Mouse (Mus musculus) lung, embryonic 16.5 days (tissue): ENCODE measurements at regions not wholly inside any gene's neighbourhood (a gene's known extent, or its start where the extent isn't known, plus 50 kb on each side); places are given as distances from the start of the nearest gene placed in this dataset. TPM values are rescaled to one million over a fixed set of nuclear protein-coding genes. Genes with fewer than 3 reads are reported as not detected.

ENCODE experiments used
- ATAC-seq: fragments of 200-750 bp; cut with Nextera tagmentation; 2 replicates; pipeline ENCODE4 v1.8.0; 2017; ENCODE audit warnings: low read depth, mild to moderate bottlenecking, moderate library complexity
- H3K27ac ChIP-seq: fragments of 300-500 bp; sonication (generic); 2 replicates; pipeline ENCODE4 v1.5.1; 2014; ENCODE audit warnings: mild to moderate bottlenecking, control low read depth, low read length
- H3K27me3 ChIP-seq: fragments of 300-500 bp; sonication (generic); 2 replicates; pipeline ENCODE4 v1.6.1; 2014; ENCODE audit warnings: low read depth, low read length, mixed read lengths; ENCODE audit not compliant: control insufficient read depth, insufficient read depth
- H3K36me3 ChIP-seq: fragments of 300-500 bp; sonication (generic); 2 replicates; pipeline ENCODE4 v1.6.1; 2014; ENCODE audit warnings: low read length; ENCODE audit not compliant: control insufficient read depth, insufficient read depth
- H3K4me1 ChIP-seq: fragments of 300-500 bp; sonication (generic); replicated peaks from 2 replicates; pipeline ENCODE4 v1.6.1; 2014; ENCODE audit warnings: low read length, mixed read lengths; ENCODE audit not compliant: control insufficient read depth, insufficient read depth
- H3K4me2 ChIP-seq: fragments of 300-500 bp; sonication (generic); 2 replicates; pipeline ENCODE4 v1.6.1; 2014; ENCODE audit warnings: low read depth, low read length, control low read depth
- H3K4me3 ChIP-seq: fragments of 300-500 bp; sonication (generic); 2 replicates; pipeline ENCODE4 v1.5.1; 2014; ENCODE audit warnings: mild to moderate bottlenecking, low read length, control low read depth
- H3K9ac ChIP-seq: fragments of 300-500 bp; sonication (generic); 2 replicates; pipeline ENCODE4 v1.6.1; 2014; ENCODE audit warnings: low read length, control low read depth
- H3K9me3 ChIP-seq: fragments of 300-500 bp; sonication (generic); 2 replicates; pipeline ENCODE4 v1.6.1; 2016; ENCODE audit warnings: low read length; ENCODE audit not compliant: control insufficient read depth
- WGBS: fragments of 180-500 bp; shearing (Covaris S2); extraction: QIAGEN DNeasy Blood & Tissue Kit; methylation state at CpG from one replicate; pipeline ENCODE4 v1.1.7; 2014; 5-methylcytosine and 5-hydroxymethylcytosine counted together
- microRNA-seq: library from miRNA; unstranded; fragments of <30 nt; microRNA quantifications from one replicate; pipeline ENCODE4, GENCODE M21; 2016

DNA sequence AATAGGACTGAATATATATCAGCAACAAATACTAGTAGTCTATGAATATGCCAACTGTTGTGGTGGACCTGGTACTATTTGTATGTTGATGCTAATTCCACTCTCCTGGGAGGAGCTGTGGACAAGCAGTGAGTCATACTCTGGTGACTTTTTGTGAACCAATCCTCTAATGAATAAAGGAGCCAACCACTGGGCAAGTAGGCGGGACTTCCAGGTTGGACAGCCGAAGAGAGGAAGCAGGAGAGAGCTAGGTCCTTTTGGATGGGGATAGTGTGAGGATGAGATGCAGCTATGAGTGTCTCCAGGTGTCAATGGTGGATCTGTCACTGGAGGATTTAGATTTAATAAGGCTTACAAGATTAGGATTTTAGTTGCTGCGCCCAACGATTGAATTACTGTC, 64.8 kb upstream of the Med14 start:
- ATAC-seq: no peak
- Histone ChIP-seq H3K9me3 (no peaks in the 10 kb centered on the region), H3K9ac (no peak overlapping the region), H3K4me2 (no peak overlapping the region), H3K4me1 (no peaks in the 10 kb centered on the region), H3K27ac (no peak overlapping the region), H3K27me3 (no peaks in the 10 kb centered on the region; the same call in 1 of the 2 replicates), H3K4me3 (no peak overlapping the region), H3K36me3 (no peaks in the 10 kb centered on the region)
- WGBS: 91% methylated on average over 4 of the region's 4 CpGs

DNA sequence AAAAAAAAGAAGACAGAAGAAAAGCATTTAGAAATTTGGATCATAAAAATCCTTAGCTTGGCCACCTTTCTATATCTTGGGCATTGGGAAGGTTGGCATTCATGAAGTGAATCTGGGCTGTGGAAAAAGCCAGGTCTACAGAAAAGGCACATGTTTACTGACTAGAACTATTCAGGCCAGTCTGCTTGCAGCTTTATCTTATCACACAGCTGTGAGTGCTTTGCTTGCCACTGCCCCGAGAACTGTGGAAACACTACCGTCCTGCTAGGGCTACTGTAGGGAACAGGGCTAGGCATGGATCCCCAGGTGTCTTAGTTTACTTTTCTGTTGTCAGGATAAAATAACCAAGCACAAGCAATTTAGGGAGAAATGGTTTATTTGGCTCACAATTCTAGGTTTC, 63.4 kb upstream of the Med14 start:
- Histone ChIP-seq H3K27ac (no peak overlapping the region), H3K27me3 (no peaks in the 10 kb centered on the region; the same call in 1 of the 2 replicates), H3K4me1 (no peaks in the 10 kb centered on the region), H3K9ac (no peak overlapping the region), H3K4me3 (no peak overlapping the region), H3K4me2 (no peak overlapping the region), H3K36me3 (no peaks in the 10 kb centered on the region), H3K9me3 (no peaks in the 10 kb centered on the region)
- 36% methylated on average over 2 of the region's 2 CpGs for WGBS
- no peak for ATAC-seq

DNA sequence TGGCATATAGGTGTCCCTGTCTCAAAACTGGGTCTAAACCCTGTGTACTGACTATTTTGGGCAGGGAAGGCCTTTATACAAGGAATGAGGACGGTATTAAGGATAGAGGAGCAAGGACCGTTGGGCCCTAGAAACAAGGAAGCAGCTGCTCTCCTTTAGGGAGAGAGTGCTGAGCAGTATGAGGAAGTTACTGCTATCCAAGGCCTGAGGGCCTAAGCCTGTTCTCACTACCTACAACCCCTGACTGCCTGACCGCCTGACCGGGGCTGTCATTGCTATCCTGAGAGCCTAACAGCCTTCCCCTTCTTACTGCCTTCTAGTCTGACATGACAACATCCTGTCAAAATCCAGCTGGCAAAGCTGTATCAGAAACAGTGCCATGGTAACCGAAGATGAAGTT, 62.6 kb upstream of the Med14 start:
- no peaks in the 10 kb centered on the region; the same call in 1 of the 2 replicates for H3K27me3 ChIP-seq
- no peak overlapping the region for H3K4me3 ChIP-seq
- H3K27ac ChIP-seq: no peak overlapping the region
- ATAC-seq: no peak
- no peak overlapping the region for H3K4me2 ChIP-seq
- WGBS: 75% methylated on average over 5 of the region's 5 CpGs
- no peaks in the 10 kb centered on the region for H3K36me3 ChIP-seq
- no peaks in the 10 kb centered on the region for H3K4me1 ChIP-seq
- no peak overlapping the region for H3K9ac ChIP-seq
- H3K9me3 ChIP-seq: no peaks in the 10 kb centered on the region

DNA sequence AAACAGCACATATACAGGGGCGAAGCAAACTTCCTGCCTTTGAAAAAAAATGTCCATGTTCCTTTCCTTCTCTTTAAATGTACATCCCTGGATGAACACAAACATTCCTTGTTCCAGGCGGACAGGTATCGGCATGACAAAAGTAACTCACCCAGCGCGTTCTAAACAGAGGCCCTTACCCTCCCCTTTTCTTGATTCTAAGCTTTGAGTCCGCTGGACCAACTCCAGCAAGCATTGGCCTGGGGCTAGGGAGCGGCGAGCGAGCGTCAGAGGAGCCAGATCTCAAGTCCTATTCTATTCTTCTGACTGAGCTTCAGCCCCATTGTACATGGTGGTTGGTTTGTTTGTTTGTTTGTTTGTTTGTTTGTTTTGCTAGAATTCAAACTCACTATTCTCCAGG, 60.9 kb upstream of the Med14 start:
- no peaks in the 10 kb centered on the region for H3K4me1 ChIP-seq
- H3K4me2 ChIP-seq: no peak overlapping the region
- H3K4me3 ChIP-seq: no peak overlapping the region
- H3K27ac ChIP-seq: no peak overlapping the region
- no peaks in the 10 kb centered on the region for H3K9me3 ChIP-seq
- H3K27me3 ChIP-seq: no peaks in the 10 kb centered on the region; the same call in 1 of the 2 replicates
- no peak overlapping the region for H3K9ac ChIP-seq
- no peak for ATAC-seq
- no peaks in the 10 kb centered on the region for H3K36me3 ChIP-seq
- 65% methylated on average over 10 of the region's 10 CpGs for WGBS

DNA sequence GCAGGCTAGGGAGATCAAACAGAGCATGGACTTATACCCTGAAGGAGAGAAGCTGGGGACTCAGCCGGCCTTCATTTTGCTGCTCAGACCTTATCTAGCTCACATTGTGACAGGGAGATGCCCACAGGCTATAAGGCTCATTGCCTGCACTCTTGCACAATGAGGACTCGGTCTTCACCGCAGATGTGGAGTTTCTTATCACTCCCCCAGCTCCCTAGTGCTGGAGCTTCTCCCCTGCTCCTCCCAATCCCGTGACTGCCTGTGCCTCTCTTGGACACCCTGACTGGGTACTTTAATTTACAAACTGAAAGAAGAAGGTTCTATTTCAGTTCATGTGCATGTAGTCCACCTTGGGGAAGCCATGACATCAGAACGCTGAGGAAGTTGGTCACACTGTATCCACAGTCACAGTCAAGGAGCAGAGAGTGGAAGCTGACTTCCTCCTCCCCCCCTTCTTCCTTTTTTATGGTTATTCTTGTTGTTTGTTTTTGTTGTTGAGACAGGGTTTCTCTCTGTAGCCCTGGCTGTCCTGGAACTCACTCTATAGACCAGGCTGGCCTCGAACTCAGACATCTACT, 51.3 kb upstream of the Med14 start:
- Histone ChIP-seq H3K27ac (no peak overlapping the region), H3K36me3 (no peaks in the 10 kb centered on the region), H3K4me3 (no peak overlapping the region), H3K27me3 (no peaks in the 10 kb centered on the region), H3K4me1 (no peaks in the 10 kb centered on the region), H3K9ac (no peak overlapping the region), H3K9me3 (no peaks in the 10 kb centered on the region), H3K4me2 (no peak overlapping the region)
- ATAC-seq: no peak
- WGBS: 68% methylated on average over 6 of the region's 6 CpGs

Small RNA genes in the stretch of these regions (microRNA-seq; reads per million reads assigned to microRNA genes)
- not detected for gene Gm25063
